Mouse (Mus musculus): ENCODE measurements around the gene Dnah11. TPM values are rescaled to one million over a fixed set of nuclear protein-coding genes. Genes with fewer than 3 reads are reported as not detected.

The Dnah11 gene
- polyA plus RNA-seq, 1 experiment from 2014 or later: not detected

- WGBS: 58% methylated on average over 4 of the region's 4 CpGs
- Histone ChIP-seq H3K9ac (ENCODE audit: low read length) (no peak overlapping the region), H3K4me1 (ENCODE audit: control insufficient read depth in 2 of 2, insufficient read depth in 2 of 2, low read length in 2 of 2) (no peaks in the 10 kb centered on the region), H3K27me3 (ENCODE audit: control insufficient read depth, insufficient read depth, low read length) (no peaks in the 10 kb centered on the region), H3K27ac (replicated peaks in 1 of 2; ENCODE audit: control insufficient read depth in 1 of 2, insufficient read depth in 1 of 2, low read depth in 2 of 2, low read length in 2 of 2) (no peak overlapping the region), H3K4me3 (ENCODE audit: control insufficient read depth in 1 of 2, insufficient read depth in 1 of 2, low read depth in 1 of 2, low read length in 2 of 2) (no peak overlapping the region), H3K4me2 (ENCODE audit: low read length) (no peak overlapping the region), H3K36me3 (ENCODE audit: control insufficient read depth, insufficient read depth, low read length) (no peaks in the 10 kb centered on the region), H3K9me3 (ENCODE audit: control insufficient read depth, low read length) (no peaks in the 10 kb centered on the region)
- ATAC-seq (ENCODE audit: insufficient number of reproducible peaks, insufficient read depth, low FRiP score, low read depth): no peak
Measured at GRCm38 (mm10) chr12:118128116-118128515, 70.7 kb downstream of the Dnah11 start.

GRCm38 (mm10) chr12:118119668-118120067 is 79.2 kb downstream of the Dnah11 start:
- Histone ChIP-seq H3K9me3 (ENCODE audit: control insufficient read depth, low read length) (no peaks in the 10 kb centered on the region), H3K27me3 (ENCODE audit: control insufficient read depth, insufficient read depth, low read length) (no peaks in the 10 kb centered on the region), H3K36me3 (ENCODE audit: control insufficient read depth, insufficient read depth, low read length) (no peaks in the 10 kb centered on the region), H3K4me1 (ENCODE audit: control insufficient read depth in 2 of 2, insufficient read depth in 2 of 2, low read length in 2 of 2) (no peaks in the 10 kb centered on the region), H3K9ac (ENCODE audit: low read length) (no peak overlapping the region), H3K4me2 (ENCODE audit: low read length) (no peak overlapping the region), H3K4me3 (ENCODE audit: control insufficient read depth in 1 of 2, insufficient read depth in 1 of 2, low read depth in 1 of 2, low read length in 2 of 2) (no peak overlapping the region), H3K27ac (replicated peaks in 1 of 2; ENCODE audit: control insufficient read depth in 1 of 2, insufficient read depth in 1 of 2, low read depth in 2 of 2, low read length in 2 of 2) (no peak overlapping the region)
- WGBS: 93% methylated on average over 3 of the region's 3 CpGs
- no peak for ATAC-seq (ENCODE audit: insufficient number of reproducible peaks, insufficient read depth, low FRiP score, low read depth)

GRCm38 (mm10) chr12:118112599-118112998 is 86.2 kb downstream of the Dnah11 start:
- WGBS: 60% methylated on average over 8 of the region's 8 CpGs
- Histone ChIP-seq H3K36me3 (ENCODE audit: control insufficient read depth, insufficient read depth, low read length) (no peaks in the 10 kb centered on the region), H3K27ac (replicated peaks in 1 of 2; ENCODE audit: control insufficient read depth in 1 of 2, insufficient read depth in 1 of 2, low read depth in 2 of 2, low read length in 2 of 2) (no peak overlapping the region), H3K4me1 (ENCODE audit: control insufficient read depth in 2 of 2, insufficient read depth in 2 of 2, low read length in 2 of 2) (peaks cover 0 to 5% of the 10 kb centered on the region in 2 experiments; a peak in 2 of 4 replicates), H3K4me3 (ENCODE audit: control insufficient read depth in 1 of 2, insufficient read depth in 1 of 2, low read depth in 1 of 2, low read length in 2 of 2) (no peak overlapping the region), H3K27me3 (ENCODE audit: control insufficient read depth, insufficient read depth, low read length) (no peaks in the 10 kb centered on the region), H3K4me2 (ENCODE audit: low read length) (no peak overlapping the region), H3K9ac (ENCODE audit: low read length) (no peak overlapping the region), H3K9me3 (ENCODE audit: control insufficient read depth, low read length) (no peaks in the 10 kb centered on the region)
- no peak for ATAC-seq (ENCODE audit: insufficient number of reproducible peaks, insufficient read depth, low FRiP score, low read depth)

DNA sequence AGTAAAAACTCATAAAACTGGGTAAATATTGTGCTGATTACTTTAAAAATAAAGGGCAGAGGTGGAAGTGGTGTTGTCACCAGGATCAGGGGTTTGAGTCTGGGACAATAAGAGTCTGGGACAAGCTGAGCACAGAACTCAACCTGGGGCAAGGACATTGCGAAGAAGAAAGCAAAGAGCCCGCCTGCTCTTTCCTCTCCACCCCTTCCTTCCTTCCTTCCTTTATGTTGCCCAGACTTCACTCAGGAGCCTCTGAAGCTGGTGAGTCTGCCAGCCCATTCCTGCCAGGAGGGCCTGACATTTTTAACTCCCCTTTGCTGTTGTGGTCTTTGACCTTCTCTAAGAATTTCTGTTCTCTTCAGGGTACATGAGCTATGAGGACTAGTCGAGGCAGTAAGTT is 86.9 kb downstream of the Dnah11 start:
- WGBS: 71% methylated on average over 3 of the region's 3 CpGs
- Histone ChIP-seq H3K4me1 (ENCODE audit: control insufficient read depth in 2 of 2, insufficient read depth in 2 of 2, low read length in 2 of 2) (peaks cover 0 to 5% of the 10 kb centered on the region in 2 experiments; a peak in 2 of 4 replicates), H3K27me3 (ENCODE audit: control insufficient read depth, insufficient read depth, low read length) (no peaks in the 10 kb centered on the region), H3K4me3 (ENCODE audit: control insufficient read depth in 1 of 2, insufficient read depth in 1 of 2, low read depth in 1 of 2, low read length in 2 of 2) (no peak overlapping the region), H3K27ac (replicated peaks in 1 of 2; ENCODE audit: control insufficient read depth in 1 of 2, insufficient read depth in 1 of 2, low read depth in 2 of 2, low read length in 2 of 2) (no peak overlapping the region), H3K9ac (ENCODE audit: low read length) (no peak overlapping the region), H3K4me2 (ENCODE audit: low read length) (no peak overlapping the region), H3K9me3 (ENCODE audit: control insufficient read depth, low read length) (no peaks in the 10 kb centered on the region), H3K36me3 (ENCODE audit: control insufficient read depth, insufficient read depth, low read length) (no peaks in the 10 kb centered on the region)
- no peak for ATAC-seq (ENCODE audit: insufficient number of reproducible peaks, insufficient read depth, low FRiP score, low read depth)

DNA sequence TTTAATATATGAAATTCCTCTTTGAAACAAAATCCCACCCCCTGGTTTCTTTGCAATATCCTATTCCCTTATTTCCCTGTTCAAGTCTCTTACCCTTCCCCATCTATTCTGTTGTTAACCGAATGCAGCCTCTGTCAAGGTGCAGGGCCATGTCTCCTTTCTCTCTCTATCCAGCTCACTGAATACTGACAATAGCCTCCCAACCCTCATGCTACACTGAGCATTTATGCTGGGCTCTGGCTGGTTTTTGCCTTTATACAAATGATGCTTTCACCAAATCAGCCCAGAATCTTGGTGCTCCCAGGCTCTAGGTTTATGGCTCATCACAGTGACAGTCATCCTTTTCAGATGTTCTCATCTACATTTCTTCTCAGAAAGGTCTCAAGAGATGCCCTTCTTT is 91.1 kb downstream of the Dnah11 start:
- Histone ChIP-seq H3K27ac (replicated peaks in 1 of 2; ENCODE audit: control insufficient read depth in 1 of 2, insufficient read depth in 1 of 2, low read depth in 2 of 2, low read length in 2 of 2) (no peak overlapping the region), H3K27me3 (ENCODE audit: control insufficient read depth, insufficient read depth, low read length) (no peaks in the 10 kb centered on the region), H3K9me3 (ENCODE audit: control insufficient read depth, low read length) (no peaks in the 10 kb centered on the region), H3K9ac (ENCODE audit: low read length) (no peak overlapping the region), H3K4me3 (ENCODE audit: control insufficient read depth in 1 of 2, insufficient read depth in 1 of 2, low read depth in 1 of 2, low read length in 2 of 2) (no peak overlapping the region), H3K4me2 (ENCODE audit: low read length) (no peak overlapping the region), H3K4me1 (ENCODE audit: control insufficient read depth in 2 of 2, insufficient read depth in 2 of 2, low read length in 2 of 2) (peaks cover 0 to 5% of the 10 kb centered on the region in 2 experiments; a peak in 2 of 4 replicates), H3K36me3 (ENCODE audit: control insufficient read depth, insufficient read depth, low read length) (no peaks in the 10 kb centered on the region)
- ATAC-seq (ENCODE audit: insufficient number of reproducible peaks, insufficient read depth, low FRiP score, low read depth): no peak
- WGBS: 85% methylated on average over 1 of the region's 1 CpGs

DNA sequence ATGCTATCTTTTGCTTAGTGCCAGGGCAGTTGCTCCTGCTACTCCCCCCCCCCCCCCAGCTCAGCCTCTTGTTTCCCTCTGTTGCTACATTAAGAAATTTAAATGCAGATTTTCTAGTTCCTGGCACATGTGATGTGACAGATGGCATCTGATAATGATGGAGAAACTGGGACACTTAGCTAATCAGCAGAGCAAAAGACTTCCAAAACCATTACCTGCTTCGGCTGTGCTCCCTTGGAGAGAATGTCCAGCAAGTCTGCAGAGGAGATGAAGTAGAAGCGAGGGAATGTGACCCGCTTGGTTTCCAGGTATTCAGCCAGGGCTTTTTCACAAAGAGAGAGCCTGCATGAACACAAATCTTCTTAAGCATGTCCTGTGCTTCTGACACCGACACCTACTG is 94.3 kb downstream of the Dnah11 start:
- H3K4me1 ChIP-seq (ENCODE audit: control insufficient read depth in 2 of 2, insufficient read depth in 2 of 2, low read length in 2 of 2): no peaks in the 10 kb centered on the region
- no peak overlapping the region for H3K4me2 ChIP-seq (ENCODE audit: low read length)
- H3K9ac ChIP-seq (ENCODE audit: low read length): no peak overlapping the region
- no peaks in the 10 kb centered on the region for H3K36me3 ChIP-seq (ENCODE audit: control insufficient read depth, insufficient read depth, low read length)
- WGBS: 77% methylated on average over 4 of the region's 4 CpGs
- no peak overlapping the region for H3K4me3 ChIP-seq (ENCODE audit: control insufficient read depth in 1 of 2, insufficient read depth in 1 of 2, low read depth in 1 of 2, low read length in 2 of 2)
- no peaks in the 10 kb centered on the region for H3K9me3 ChIP-seq (ENCODE audit: control insufficient read depth, low read length)
- no peak overlapping the region for H3K27ac ChIP-seq (replicated peaks in 1 of 2; ENCODE audit: control insufficient read depth in 1 of 2, insufficient read depth in 1 of 2, low read depth in 2 of 2, low read length in 2 of 2)
- no peak for ATAC-seq (ENCODE audit: insufficient number of reproducible peaks, insufficient read depth, low FRiP score, low read depth)
- no peaks in the 10 kb centered on the region for H3K27me3 ChIP-seq (ENCODE audit: control insufficient read depth, insufficient read depth, low read length)

GRCm38 (mm10) chr12:118099694-118100093 is 99.1 kb downstream of the Dnah11 start:
- no peaks in the 10 kb centered on the region for H3K9me3 ChIP-seq (ENCODE audit: control insufficient read depth, low read length)
- no peaks in the 10 kb centered on the region for H3K4me1 ChIP-seq (ENCODE audit: control insufficient read depth in 2 of 2, insufficient read depth in 2 of 2, low read length in 2 of 2)
- no peak overlapping the region for H3K4me3 ChIP-seq (ENCODE audit: control insufficient read depth in 1 of 2, insufficient read depth in 1 of 2, low read depth in 1 of 2, low read length in 2 of 2)
- H3K27ac ChIP-seq (replicated peaks in 1 of 2; ENCODE audit: control insufficient read depth in 1 of 2, insufficient read depth in 1 of 2, low read depth in 2 of 2, low read length in 2 of 2): no peak overlapping the region
- WGBS: 60% methylated on average over 5 of the region's 5 CpGs
- no peak for ATAC-seq (ENCODE audit: insufficient number of reproducible peaks, insufficient read depth, low FRiP score, low read depth)
- no peaks in the 10 kb centered on the region for H3K27me3 ChIP-seq (ENCODE audit: control insufficient read depth, insufficient read depth, low read length)
- H3K9ac ChIP-seq (ENCODE audit: low read length): no peak overlapping the region
- no peaks in the 10 kb centered on the region for H3K36me3 ChIP-seq (ENCODE audit: control insufficient read depth, insufficient read depth, low read length)
- H3K4me2 ChIP-seq (ENCODE audit: low read length): no peak overlapping the region

- Histone ChIP-seq H3K36me3 (ENCODE audit: control insufficient read depth, insufficient read depth, low read length) (no peaks in the 10 kb centered on the region), H3K27me3 (ENCODE audit: control insufficient read depth, insufficient read depth, low read length) (no peaks in the 10 kb centered on the region), H3K27ac (replicated peaks in 1 of 2; ENCODE audit: control insufficient read depth in 1 of 2, insufficient read depth in 1 of 2, low read depth in 2 of 2, low read length in 2 of 2) (no peak overlapping the region), H3K9ac (ENCODE audit: low read length) (no peak overlapping the region), H3K9me3 (ENCODE audit: control insufficient read depth, low read length) (no peaks in the 10 kb centered on the region), H3K4me2 (ENCODE audit: low read length) (no peak overlapping the region), H3K4me1 (ENCODE audit: control insufficient read depth in 2 of 2, insufficient read depth in 2 of 2, low read length in 2 of 2) (no peaks in the 10 kb centered on the region), H3K4me3 (ENCODE audit: control insufficient read depth in 1 of 2, insufficient read depth in 1 of 2, low read depth in 1 of 2, low read length in 2 of 2) (no peak overlapping the region)
- WGBS: 74% methylated on average over 3 of the region's 3 CpGs
- ATAC-seq (ENCODE audit: insufficient number of reproducible peaks, insufficient read depth, low FRiP score, low read depth): no peak
Measured at GRCm38 (mm10) chr12:118098257-118098656, 100.6 kb downstream of the Dnah11 start.

All from heart, embryonic 14.5 days (tissue).